8 mouse cellular contexts compared by ENCODE assay signal in the genomic region with DNA sequence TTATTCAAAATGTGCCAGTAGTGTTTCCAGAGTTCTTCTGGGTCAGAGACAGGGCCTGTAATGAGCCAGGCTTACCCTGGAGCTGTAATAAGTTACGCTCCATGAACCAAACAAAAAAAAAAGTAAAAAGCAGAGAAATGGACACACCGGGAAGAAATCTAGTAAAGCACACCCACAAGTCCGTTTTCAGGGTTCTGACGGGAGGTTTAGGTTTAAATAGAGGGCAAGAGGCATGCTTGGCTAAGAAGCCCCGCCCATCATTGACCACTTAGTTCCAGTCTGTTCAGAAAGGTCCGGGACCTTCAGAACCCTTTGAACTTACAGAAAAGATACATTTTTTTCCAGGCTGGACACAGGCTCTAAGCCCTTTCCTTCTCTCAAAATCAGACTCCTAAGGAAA. TPM values are rescaled to one million over a fixed set of nuclear protein-coding genes. Genes with fewer than 3 reads are reported as not detected.
A peak's percentile ranks its signal among the peaks of the same experiment; 100 is the strongest.
DNase-seq lines count a peak whose midpoint lies in the region; ATAC-seq and TF ChIP-seq lines count a peak whose summit lies in the region.

No protein-coding gene starts in this region.

- TF ChIP-seq CTCF in MEL (IDR thresholded peaks at IDR 0.05 in 2 of 3, conservative IDR thresholded peaks at IDR 0.05 in 1 of 3; ENCODE audit: control insufficient read depth in 1 of 3, insufficient read depth in 1 of 3, low read depth in 2 of 3, low read length in 3 of 3, poor library complexity in 1 of 3, severe bottlenecking in 1 of 3) = no peak

- H3K36me3 ChIP-seq in heart, embryonic 16.5 days (ENCODE audit: control insufficient read depth, insufficient read depth) = no peaks in the 10 kb centered on the region
- peaks cover 0 to 25% of the 10 kb centered on the region in 2 experiments; a peak in 2 of 4 replicates for H3K36me3 ChIP-seq in MEL (ENCODE audit: control insufficient read depth in 1 of 2, insufficient read depth in 2 of 2, low read length in 2 of 2)
- H3K36me3 ChIP-seq in hindbrain, embryonic 10.5 days = peaks cover 23% of the 10 kb centered on the region
- H3K36me3 ChIP-seq in midbrain, embryonic 10.5 days = peaks cover 20% of the 10 kb centered on the region

- peak overlapping the region; percentile 84 for H3K4me3 ChIP-seq in heart, embryonic 16.5 days (ENCODE audit: low read length)
- H3K4me3 ChIP-seq in MEL (ENCODE audit: control insufficient read depth in 1 of 2, insufficient read depth in 1 of 2, low read depth in 2 of 2, low read length in 2 of 2) = peak overlapping the region; percentile 15 to 74; a peak in 2 of 4 replicates
- peak overlapping the region; percentile 90 for H3K4me3 ChIP-seq in hindbrain, embryonic 10.5 days
- peak overlapping the region; percentile 90 for H3K4me3 ChIP-seq in midbrain, embryonic 10.5 days

- no peak for DNase-seq in heart, adult 9 months (ENCODE audit: low spot score in 2 of 2)
- no peak for DNase-seq in MEL (ENCODE audit: low read depth, low spot score)
- DNase-seq in hindbrain, embryonic 10.5 days (ENCODE audit: low spot score) = no peak
- DNase-seq in midbrain, embryonic 10.5 days (ENCODE audit: low spot score) = no peak
- no peak for DNase-seq in natural killer cell, adult 2 months (ENCODE audit: low spot score in 2 of 2)
- no peak for DNase-seq in adrenal gland, postnatal 10 days
- DNase-seq in cerebellum, adult 11 months = no peak

- no peak for TF ChIP-seq RAD21 in MEL (IDR thresholded peaks at IDR 0.05; ENCODE audit: low read depth, low read length)

- ATAC-seq in heart, embryonic 16.5 days (replicated peaks; ENCODE audit: extremely low read depth, insufficient read depth, low FRiP score) = no peak

- 55% methylated on average over 6 of the region's 6 CpGs for WGBS in heart, embryonic 16.5 days
- 35% methylated on average over 6 of the region's 6 CpGs for WGBS in hindbrain, embryonic 10.5 days
- WGBS in midbrain, embryonic 10.5 days = 37% methylated on average over 6 of the region's 6 CpGs

- no peaks in the 10 kb centered on the region for H3K27me3 ChIP-seq in heart, embryonic 16.5 days (ENCODE audit: control insufficient read depth, insufficient read depth, low read length)
- H3K27me3 ChIP-seq in MEL (ENCODE audit: control insufficient read depth in 1 of 2, insufficient read depth in 2 of 2, low read length in 2 of 2) = no peaks in the 10 kb centered on the region
- peaks cover 5% of the 10 kb centered on the region; the same call in 1 of the 2 replicates for H3K27me3 ChIP-seq in hindbrain, embryonic 10.5 days (ENCODE audit: insufficient read depth, poor library complexity, severe bottlenecking)
- H3K27me3 ChIP-seq in midbrain, embryonic 10.5 days (ENCODE audit: low read depth, poor library complexity, severe bottlenecking) = peaks cover 4% of the 10 kb centered on the region; the same call in 1 of the 2 replicates

- H3K79me2 ChIP-seq in MEL (ENCODE audit: control insufficient read depth, insufficient read depth, low read length, poor library complexity) = peaks cover 4% of the 10 kb centered on the region

- peak overlapping the region; percentile 90 for H3K9ac ChIP-seq in heart, embryonic 16.5 days (ENCODE audit: low read length)
- peak overlapping the region; percentile 77 for H3K9ac ChIP-seq in MEL (ENCODE audit: control insufficient read depth, low read depth, low read length, poor library complexity, severe bottlenecking)

- no peak for TF ChIP-seq EP300 in MEL (IDR thresholded peaks at IDR 0.05; ENCODE audit: low read depth in 1 of 2, low read length in 2 of 2)

- peak overlapping the region; percentile 93 for H3K4me2 ChIP-seq in heart, embryonic 16.5 days (ENCODE audit: low read depth, low read length)

- H3K9me3 ChIP-seq in heart, embryonic 16.5 days (replicated peaks; ENCODE audit: control insufficient read depth, low read length) = no peaks in the 10 kb centered on the region
- H3K9me3 ChIP-seq in MEL (replicated peaks; ENCODE audit: insufficient read depth, low read length) = no peaks in the 10 kb centered on the region
- no peaks in the 10 kb centered on the region for H3K9me3 ChIP-seq in hindbrain, embryonic 10.5 days
- no peaks in the 10 kb centered on the region for H3K9me3 ChIP-seq in midbrain, embryonic 10.5 days (replicated peaks)

- no peak for TF ChIP-seq POLR2A in MEL (IDR thresholded peaks at IDR 0.05; ENCODE audit: control insufficient read depth in 1 of 2, insufficient read depth in 1 of 2, low read depth in 1 of 2, low read length in 2 of 2, poor library complexity in 1 of 2)

- H3K27ac ChIP-seq in heart, embryonic 16.5 days (ENCODE audit: low read length) = peak overlapping the region; percentile 89; the same call in 1 of the 2 replicates
- H3K27ac ChIP-seq in MEL (ENCODE audit: control insufficient read depth, low read depth, low read length) = no peak overlapping the region
- H3K27ac ChIP-seq in hindbrain, embryonic 10.5 days = peak overlapping the region; percentile 95
- H3K27ac ChIP-seq in midbrain, embryonic 10.5 days (replicated peaks) = peak overlapping the region; percentile 94

- peaks cover 17% of the 10 kb centered on the region for H3K4me1 ChIP-seq in heart, embryonic 16.5 days (ENCODE audit: control insufficient read depth, insufficient read depth, low read length)
- peaks cover 4 to 22% of the 10 kb centered on the region in 2 experiments for H3K4me1 ChIP-seq in MEL (ENCODE audit: control insufficient read depth in 1 of 2, insufficient read depth in 2 of 2, low read length in 2 of 2)
- H3K4me1 ChIP-seq in hindbrain, embryonic 10.5 days (replicated peaks) = peaks cover 35% of the 10 kb centered on the region
- H3K4me1 ChIP-seq in midbrain, embryonic 10.5 days = peaks cover 33% of the 10 kb centered on the region

TF ChIP-seq in MEL, 35 proteins besides CTCF, POLR2A, EP300 and RAD21:
- TF ChIP-seq NELFE (IDR thresholded peaks at IDR 0.05; ENCODE audit: low read depth, low read length) (no peak), SMC3 (IDR thresholded peaks at IDR 0.05; ENCODE audit: low read depth, low read length) (no peak), CHD2 (IDR thresholded peaks at IDR 0.05; ENCODE audit: low read length) (no peak), SIN3A (IDR thresholded peaks at IDR 0.05; ENCODE audit: low read length) (no peak), GABPA (IDR thresholded peaks at IDR 0.05; ENCODE audit: low read depth, low read length) (no peak), BHLHE40 (IDR thresholded peaks at IDR 0.05; ENCODE audit: borderline replicate concordance, low read depth, low read length) (no peak)

RNA-seq across cellular contexts. Expression of gene Gde1, which starts 0.5 kb away (rescaled TPM):
- 86.3 and 86.5 TPM in 2 replicates for polyA plus RNA-seq in heart, embryonic 16.5 days (2015; fragmentation: Nextera tagmentation; extraction: Ambion mirVana)
- 38.1 and 38.6 TPM in 2 replicates for total RNA-seq in MEL (2012; rRNA removed)
- polyA plus RNA-seq in MEL (2012; ENCODE audit: insufficient read depth in 1 of 2, insufficient read length in 2 of 2, low read depth in 1 of 2, low replicate concordance in 2 of 2, missing spikeins in 1 of 2) = 10 to 100 TPM in 1 of 2 experiments, not detected in 1; 39.8 TPM
- 80.9 and 102 TPM in 2 replicates for polyA plus RNA-seq in hindbrain, embryonic 10.5 days (2016; fragmentation: Nextera tagmentation; extraction: Ambion mirVana)
- 78.0 and 90.9 TPM in 2 replicates for polyA plus RNA-seq in midbrain, embryonic 10.5 days (2016; fragmentation: Nextera tagmentation; extraction: Ambion mirVana)
- total RNA-seq in adrenal gland, postnatal 10 days (2021) = 10 to 100 TPM; 90.1 to 93.8 TPM

RNA-seq across cellular contexts. Expression of gene Ccp110, which starts 6.3 kb away (rescaled TPM):
- polyA plus RNA-seq in heart, embryonic 16.5 days (2015; fragmentation: Nextera tagmentation; extraction: Ambion mirVana) = 7.4 and 8.5 TPM in 2 replicates
- total RNA-seq in MEL (2012; rRNA removed) = 8.9 and 10.4 TPM in 2 replicates
- polyA plus RNA-seq in MEL (2012; ENCODE audit: insufficient read depth in 1 of 2, insufficient read length in 2 of 2, low read depth in 1 of 2, low replicate concordance in 2 of 2, missing spikeins in 1 of 2) = 10 to 100 TPM in 1 of 2 experiments, not detected in 1; 12.3 TPM
- 28.5 and 34.1 TPM in 2 replicates for polyA plus RNA-seq in hindbrain, embryonic 10.5 days (2016; fragmentation: Nextera tagmentation; extraction: Ambion mirVana)
- 33.0 and 40.4 TPM in 2 replicates for polyA plus RNA-seq in midbrain, embryonic 10.5 days (2016; fragmentation: Nextera tagmentation; extraction: Ambion mirVana)
- total RNA-seq in adrenal gland, postnatal 10 days (2021) = 10 to 100 TPM in 1 of 2 experiments, 1 to 10 TPM in 1; 7.4 to 10.1 TPM

RNA-seq across cellular contexts. Expression of gene Vps35l, which starts 34.0 kb away (rescaled TPM):
- 48.8 and 49.4 TPM in 2 replicates for polyA plus RNA-seq in heart, embryonic 16.5 days (2015; fragmentation: Nextera tagmentation; extraction: Ambion mirVana)
- total RNA-seq in MEL (2012; rRNA removed) = 32.7 and 37.6 TPM in 2 replicates
- polyA plus RNA-seq in MEL (2012; ENCODE audit: insufficient read depth in 1 of 2, insufficient read length in 2 of 2, low read depth in 1 of 2, low replicate concordance in 2 of 2, missing spikeins in 1 of 2) = 10 to 100 TPM in 1 of 2 experiments, not detected in 1; 87.4 TPM
- 67.1 and 78.8 TPM in 2 replicates for polyA plus RNA-seq in hindbrain, embryonic 10.5 days (2016; fragmentation: Nextera tagmentation; extraction: Ambion mirVana)
- 68.6 and 84.0 TPM in 2 replicates for polyA plus RNA-seq in midbrain, embryonic 10.5 days (2016; fragmentation: Nextera tagmentation; extraction: Ambion mirVana)
- total RNA-seq in adrenal gland, postnatal 10 days (2021) = 10 to 100 TPM; 54.0 to 61.7 TPM
